Mouse (Mus musculus) forebrain, embryonic 12.5 days (tissue): ENCODE results near the gene Toporsl. TPM values are rescaled to one million over a fixed set of nuclear protein-coding genes. Genes with fewer than 3 reads are reported as not detected.

Experiments
- ATAC-seq: fragments of 200-750 bp; cut with Nextera tagmentation; 2 replicates; pipeline ENCODE4 v1.8.0; 2017; ENCODE audit warnings: moderate TSS enrichment; ENCODE audit not compliant: low FRiP score
- H3K27ac ChIP-seq: fragments of 300-500 bp; sonication (generic); 2 replicates; pipeline ENCODE4 v1.5.1; 2016; ENCODE audit warnings: mild to moderate bottlenecking
- H3K27me3 ChIP-seq: fragments of 300-500 bp; sonication (generic); 2 replicates; pipeline ENCODE4 v1.6.1; 2016; ENCODE audit warnings: mild to moderate bottlenecking
- H3K36me3 ChIP-seq: fragments of 300-500 bp; sonication (generic); replicated peaks from 2 replicates; pipeline ENCODE4 v1.6.1; 2016; ENCODE audit warnings: mild to moderate bottlenecking
- H3K4me1 ChIP-seq: fragments of 300-500 bp; sonication (generic); 2 replicates; pipeline ENCODE4 v1.6.1; 2016
- H3K4me2 ChIP-seq: fragments of 300-500 bp; sonication (generic); 2 replicates; pipeline ENCODE4 v1.6.1; 2016; ENCODE audit warnings: mild to moderate bottlenecking, moderate library complexity
- H3K4me3 ChIP-seq: fragments of 300-500 bp; sonication (generic); replicated peaks from 2 replicates; pipeline ENCODE4 v1.5.1; 2016; ENCODE audit warnings: mild to moderate bottlenecking
- H3K9ac ChIP-seq: fragments of 300-500 bp; sonication (generic); 2 replicates; pipeline ENCODE4 v1.6.1; 2016; ENCODE audit warnings: mild to moderate bottlenecking
- H3K9me3 ChIP-seq: fragments of 300-500 bp; sonication (generic); 2 replicates; pipeline ENCODE4 v1.6.1; 2016
- WGBS: fragments of 180-500 bp; shearing (Covaris S2); methylation state at CpG from one replicate; pipeline ENCODE4 v1.1.7; 2016; 5-methylcytosine and 5-hydroxymethylcytosine counted together
- polyA plus RNA-seq: library from polyadenylated mRNA; unstranded; fragments of >200 nt; fragmentation: Nextera tagmentation; extraction: Ambion mirVana; gene quantifications from 2 replicates; pipeline ENCODE4 v1.2.1, GENCODE M21; 2016

Toporsl gene
- polyA plus RNA-seq, 1 experiment from 2014 or later = not detected

- no peak for ATAC-seq
- H3K4me1 ChIP-seq = peaks cover 8% of the 10 kb centered on the region
- H3K27me3 ChIP-seq = no peaks in the 10 kb centered on the region
- H3K4me2 ChIP-seq = no peak overlapping the region
- no peak overlapping the region for H3K4me3 ChIP-seq
- no peak overlapping the region for H3K9ac ChIP-seq
- 77% methylated on average over 5 of the region's 5 CpGs for WGBS
- no peak overlapping the region for H3K27ac ChIP-seq
- H3K36me3 ChIP-seq = no peaks in the 10 kb centered on the region
- H3K9me3 ChIP-seq = no peaks in the 10 kb centered on the region
Measured at GRCm38 (mm10) chr4:52661311-52661710, 65.2 kb downstream of the Toporsl start.

Other genes with a start within 250 kb of the Toporsl start
- gene Smc2, start 157.0 kb upstream of the Toporsl start, polyA plus RNA-seq = 232 and 258 TPM in 2 replicates
- not detected in 2 replicates for gene Vma21-ps, start 99.0 kb upstream of the Toporsl start, polyA plus RNA-seq
- not detected in 2 replicates for gene Olfr275, start 218.3 kb downstream of the Toporsl start, polyA plus RNA-seq